Mouse (Mus musculus) hindbrain, postnatal 0 days (tissue): ENCODE results near the gene Cdpf1. TPM values are rescaled to one million over a fixed set of nuclear protein-coding genes. Genes with fewer than 3 reads are reported as not detected.
"Not testable (repeated sequence)": the region's sequence is repeated elsewhere in the genome, so short reads cannot be mapped to it uniquely, and the experiment has no call there.

Source experiments
- ATAC-seq: fragments of 200-750 bp; cut with Nextera tagmentation; 2 replicates; pipeline ENCODE4 v1.8.0; 2017; ENCODE audit warnings: mild to moderate bottlenecking, moderate TSS enrichment, moderate library complexity
- DNase-seq: peaks from one replicate; pipeline ENCODE4 v3.0.0-alpha.2; 2015; ENCODE audit warnings: low spot score
- H3K27ac ChIP-seq: fragments of 300-500 bp; sonication (generic); 2 replicates; pipeline ENCODE4 v1.5.1; 2014; ENCODE audit warnings: mild to moderate bottlenecking
- H3K27me3 ChIP-seq: fragments of 300-500 bp; sonication (generic); 2 replicates; pipeline ENCODE4 v1.6.1; 2014; ENCODE audit warnings: low read length, mixed read lengths; ENCODE audit not compliant: insufficient read depth
- H3K36me3 ChIP-seq: fragments of 300-500 bp; sonication (generic); 2 replicates; pipeline ENCODE4 v1.6.1; 2014; ENCODE audit warnings: low read length, mixed read lengths; ENCODE audit not compliant: insufficient read depth
- H3K4me1 ChIP-seq: fragments of 300-500 bp; sonication (generic); 2 replicates; pipeline ENCODE4 v1.6.1; 2014; ENCODE audit warnings: antibody characterized with exemption, low read length, mixed read lengths; ENCODE audit not compliant: insufficient read depth
- H3K4me2 ChIP-seq: fragments of 300-500 bp; sonication (generic); 2 replicates; pipeline ENCODE4 v1.6.1; 2014; ENCODE audit warnings: low read depth, mild to moderate bottlenecking, low read length, moderate library complexity, mixed read lengths
- H3K4me3 ChIP-seq: fragments of 300-500 bp; sonication (generic); 2 replicates; pipeline ENCODE4 v1.5.1; 2014; ENCODE audit warnings: low read length
- H3K9ac ChIP-seq: fragments of 300-500 bp; sonication (generic); replicated peaks from 2 replicates; pipeline ENCODE4 v1.6.1; 2014; ENCODE audit warnings: mild to moderate bottlenecking, low read length, moderate library complexity, mixed read lengths
- H3K9me3 ChIP-seq: fragments of 300-500 bp; sonication (generic); 2 replicates; pipeline ENCODE4 v1.6.1; 2016; ENCODE audit warnings: low read length, mixed read lengths
- CTCF ChIP-seq: IDR thresholded peaks from 2 replicates; pipeline ENCODE4 v1.5.1; 2016; ENCODE audit warnings: antibody characterized with exemption, control low read depth, low read depth
- WGBS: fragments of 180-500 bp; shearing (Covaris S2); extraction: QIAGEN DNeasy Blood & Tissue Kit; methylation state at CpG from one replicate; pipeline ENCODE4 v1.1.7; 2014; 5-methylcytosine and 5-hydroxymethylcytosine counted together
- polyA plus RNA-seq: library from polyadenylated mRNA; unstranded; fragments of >200 nt; fragmentation: Nextera tagmentation; extraction: Ambion mirVana; gene quantifications from 2 replicates; pipeline ENCODE4 v1.2.1, GENCODE M21; 2015
- total RNA-seq: library from RNA; depleted of rRNA; stranded (reverse); fragments of >200 nt; gene quantifications from 2 replicates; pipeline ENCODE4 v1.2.3, GENCODE M21; 2014

The Cdpf1 gene
- total and polyA plus RNA-seq, 2 experiments from 2014 or later = 25.0 to 32.6 TPM

- Histone ChIP-seq H3K9ac (no peak overlapping the region), H3K4me3 (no peak overlapping the region), H3K9me3 (no peaks in the 10 kb centered on the region), H3K36me3 (no peaks in the 10 kb centered on the region), H3K4me1 (no peaks in the 10 kb centered on the region), H3K27me3 (no peaks in the 10 kb centered on the region), H3K4me2 (no peak overlapping the region), H3K27ac (no peak overlapping the region)
- WGBS = 90% methylated on average over 4 of the region's 4 CpGs
- DNase-seq (no peak), ATAC-seq (no peak)
- TF ChIP-seq CTCF = no peak
Observed at GRCm38 (mm10) chr15:85783146-85783545, 28.4 kb downstream of the Cdpf1 start.

- DNase-seq, H3K4me3 ChIP-seq, H3K4me2 ChIP-seq, H3K4me1 ChIP-seq, H3K27ac ChIP-seq, H3K36me3 ChIP-seq, ATAC-seq, H3K27me3 ChIP-seq, H3K9me3 ChIP-seq, H3K9ac ChIP-seq: not testable (repeated sequence)
- WGBS = 92% methylated on average over 6 of the region's 6 CpGs
Observed at GRCm38 (mm10) chr15:85778891-85779290, 32.6 kb downstream of the Cdpf1 start.

- H3K4me1 ChIP-seq = no peaks in the 10 kb centered on the region
- H3K36me3 ChIP-seq = no peaks in the 10 kb centered on the region
- H3K9me3 ChIP-seq = no peaks in the 10 kb centered on the region
- H3K9ac ChIP-seq = no peak overlapping the region
- no peaks in the 10 kb centered on the region for H3K27me3 ChIP-seq
- WGBS = 68% methylated on average over 5 of the region's 5 CpGs
- ATAC-seq (no peak), DNase-seq (no peak)
- no peak overlapping the region for H3K4me2 ChIP-seq
- no peak overlapping the region for H3K4me3 ChIP-seq
- no peak overlapping the region for H3K27ac ChIP-seq
- TF ChIP-seq CTCF = no peak
Observed at GRCm38 (mm10) chr15:85776771-85777170, 34.7 kb downstream of the Cdpf1 start.

- H3K4me1 ChIP-seq = no peaks in the 10 kb centered on the region
- H3K27me3 ChIP-seq = no peaks in the 10 kb centered on the region
- TF ChIP-seq CTCF = no peak
- no peaks in the 10 kb centered on the region for H3K9me3 ChIP-seq
- no peak overlapping the region for H3K4me3 ChIP-seq
- H3K27ac ChIP-seq = 0 out of 2 replicates have a peak overlapping the region, but pooled peaks have one; percentile 32
- ATAC-seq (no peak), DNase-seq (no peak)
- H3K36me3 ChIP-seq = no peaks in the 10 kb centered on the region
- H3K4me2 ChIP-seq = no peak overlapping the region
- H3K9ac ChIP-seq = no peak overlapping the region
- 64% methylated on average over 2 of the region's 2 CpGs for WGBS
Observed at GRCm38 (mm10) chr15:85776241-85776640, 35.3 kb downstream of the Cdpf1 start.

- TF ChIP-seq CTCF = no peak
- no peak for ATAC-seq
Observed at GRCm38 (mm10) chr15:85775001-85775400, 36.5 kb downstream of the Cdpf1 start.

GRCm38 (mm10) chr15:85774419-85774818, 37.1 kb downstream of the Cdpf1 start:
- ATAC-seq = no peak
- TF ChIP-seq CTCF = no peak
- Histone ChIP-seq H3K4me3 (no peak overlapping the region), H3K27me3 (no peaks in the 10 kb centered on the region), H3K27ac (no peak overlapping the region), H3K9ac (no peak overlapping the region), H3K36me3 (no peaks in the 10 kb centered on the region), H3K9me3 (no peaks in the 10 kb centered on the region), H3K4me2 (no peak overlapping the region), H3K4me1 (no peaks in the 10 kb centered on the region)
- no peak for DNase-seq
- WGBS = 92% methylated on average over 9 of the region's 9 CpGs

More at GRCm38 (mm10) chr15:85775001-85775400, 36.5 kb downstream of the Cdpf1 start:
- Histone ChIP-seq H3K27ac (no peak overlapping the region), H3K9ac (no peak overlapping the region), H3K36me3 (no peaks in the 10 kb centered on the region), H3K4me3 (no peak overlapping the region), H3K4me2 (no peak overlapping the region), H3K9me3 (no peaks in the 10 kb centered on the region), H3K27me3 (no peaks in the 10 kb centered on the region), H3K4me1 (no peaks in the 10 kb centered on the region)
- 95% methylated on average over 7 of the region's 7 CpGs for WGBS
- DNase-seq = no peak

GRCm38 (mm10) chr15:85772146-85772740, 39.3 kb downstream of the Cdpf1 start:
- Histone ChIP-seq H3K27ac (no peak overlapping the region), H3K27me3 (no peaks in the 10 kb centered on the region), H3K36me3 (no peaks in the 10 kb centered on the region), H3K4me3 (no peak overlapping the region), H3K9ac (no peak overlapping the region), H3K9me3 (no peaks in the 10 kb centered on the region), H3K4me2 (no peak overlapping the region), H3K4me1 (no peaks in the 10 kb centered on the region)
- DNase-seq = no peak
- ATAC-seq = no peak
- 80% methylated on average over 11 of the region's 11 CpGs for WGBS
- no peak for TF ChIP-seq CTCF
